Mouse (Mus musculus) forelimb bud, embryonic 11.5 days (tissue): ENCODE results near the gene Adamts17.

Source experiments
- DNase-seq: peaks from one replicate; pipeline ENCODE4 v3.0.0-alpha.2; 2012; ENCODE audit warnings: low read depth, low spot score

Adamts17 gene

GRCm38 (mm10) chr7:67072015-67072685 lies 232.6 kb downstream of the Adamts17 start:
- DNase-seq: no peak

GRCm38 (mm10) chr7:67082751-67083150 lies 243.2 kb downstream of the Adamts17 start:
- no peak for DNase-seq

GRCm38 (mm10) chr7:67087759-67088158 lies 248.2 kb downstream of the Adamts17 start:
- DNase-seq: peak; percentile 43

GRCm38 (mm10) chr7:67097096-67097495 lies 257.6 kb downstream of the Adamts17 start:
- no peak for DNase-seq

- DNase-seq: no peak
Measured at GRCm38 (mm10) chr7:67101418-67101973, 262.0 kb downstream of the Adamts17 start.

- DNase-seq: no peak
Measured at GRCm38 (mm10) chr7:67110551-67111159, 271.1 kb downstream of the Adamts17 start.

GRCm38 (mm10) chr7:67112495-67113216 lies 273.1 kb downstream of the Adamts17 start:
- peak; percentile 51 for DNase-seq

GRCm38 (mm10) chr7:67114056-67114455 lies 274.5 kb downstream of the Adamts17 start:
- DNase-seq: no peak

- DNase-seq: peak; percentile 48
Measured at GRCm38 (mm10) chr7:67115056-67115455, 275.5 kb downstream of the Adamts17 start.

GRCm38 (mm10) chr7:67135140-67135539 lies 295.6 kb downstream of the Adamts17 start:
- DNase-seq: no peak

GRCm38 (mm10) chr7:67142347-67143015 lies 302.9 kb downstream of the Adamts17 start:
- peak; percentile 59 for DNase-seq

- DNase-seq: peak; percentile 37
Measured at GRCm38 (mm10) chr7:67145748-67146147, 306.2 kb downstream of the Adamts17 start.

- peak; percentile 71 for DNase-seq
Measured at GRCm38 (mm10) chr7:67146151-67146550, 306.6 kb downstream of the Adamts17 start.

- DNase-seq: no peak
Measured at GRCm38 (mm10) chr7:67149707-67150106, 310.2 kb downstream of the Adamts17 start.

- no peak for DNase-seq
Measured at GRCm38 (mm10) chr7:67152626-67153025, 313.1 kb downstream of the Adamts17 start.

GRCm38 (mm10) chr7:67162135-67162534 lies 322.6 kb downstream of the Adamts17 start:
- DNase-seq: no peak

GRCm38 (mm10) chr7:67168288-67168687 lies 328.8 kb downstream of the Adamts17 start:
- DNase-seq: no peak

GRCm38 (mm10) chr7:67168763-67169569 lies 329.4 kb downstream of the Adamts17 start:
- DNase-seq: no peak

- no peak for DNase-seq
Measured at GRCm38 (mm10) chr7:67173522-67174195, 334.1 kb downstream of the Adamts17 start.

GRCm38 (mm10) chr7:67183786-67184185 lies 344.3 kb downstream of the Adamts17 start:
- no peak for DNase-seq
